Mouse (Mus musculus) forebrain, embryonic 14.5 days (tissue): ENCODE data around the gene Ifitm10. TPM values are rescaled to one million over a fixed set of nuclear protein-coding genes. Genes with fewer than 3 reads are reported as not detected.
"Not testable (repeated sequence)": the region's sequence is repeated elsewhere in the genome, so short reads cannot be mapped to it uniquely, and the experiment has no call there.

Experiments
- ATAC-seq: fragments of 200-750 bp; cut with Nextera tagmentation; 2 replicates; pipeline ENCODE4 v1.8.0; 2017; ENCODE audit warnings: mild to moderate bottlenecking, moderate library complexity
- DNase-seq: peaks from one replicate; pipeline ENCODE4 v3.0.0-alpha.2; 2015; ENCODE audit warnings: low spot score
- H3K27ac ChIP-seq: fragments of 300-500 bp; sonication (generic); 2 replicates; pipeline ENCODE4 v1.5.1; 2014; ENCODE audit warnings: low read depth, mild to moderate bottlenecking, control low read depth, low read length, moderate library complexity
- H3K27me3 ChIP-seq: fragments of 300-500 bp; sonication (generic); replicated peaks from 2 replicates; pipeline ENCODE4 v1.6.1; 2014; ENCODE audit warnings: low read length, control low read depth, mixed read lengths; ENCODE audit not compliant: control insufficient read depth, insufficient read depth
- H3K36me3 ChIP-seq: fragments of 300-500 bp; sonication (generic); 2 replicates; pipeline ENCODE4 v1.6.1; 2014; ENCODE audit warnings: low read length, control low read depth; ENCODE audit not compliant: control insufficient read depth, insufficient read depth
- H3K4me1 ChIP-seq: fragments of 300-500 bp; sonication (generic); 2 replicates; pipeline ENCODE4 v1.6.1; 2014; ENCODE audit warnings: antibody characterized with exemption, low read length, control low read depth; ENCODE audit not compliant: control insufficient read depth, insufficient read depth
- H3K4me2 ChIP-seq: fragments of 300-500 bp; sonication (generic); 2 replicates; pipeline ENCODE4 v1.6.1; 2014; ENCODE audit warnings: mild to moderate bottlenecking, control low read depth, low read length
- H3K4me3 ChIP-seq: fragments of 300-500 bp; sonication (generic); 2 replicates; pipeline ENCODE4 v1.5.1; 2014; ENCODE audit warnings: low read depth, low read length, control low read depth
- H3K9ac ChIP-seq: fragments of 300-500 bp; sonication (generic); 2 replicates; pipeline ENCODE4 v1.6.1; 2014; ENCODE audit warnings: mild to moderate bottlenecking, low read length, control low read depth, moderate library complexity
- H3K9me3 ChIP-seq: fragments of 300-500 bp; sonication (generic); replicated peaks from 2 replicates; pipeline ENCODE4 v1.6.1; 2016; ENCODE audit warnings: low read length, control low read depth, mixed read lengths; ENCODE audit not compliant: control insufficient read depth
- WGBS: fragments of 180-500 bp; shearing (Covaris S2); extraction: QIAGEN DNeasy Blood & Tissue Kit; methylation state at CpG from one replicate; pipeline ENCODE4 v1.1.7; 2014; 5-methylcytosine and 5-hydroxymethylcytosine counted together
- polyA plus RNA-seq: library from polyadenylated mRNA; unstranded; fragments of >200 nt; fragmentation: Nextera tagmentation; extraction: Ambion mirVana; gene quantifications from 2 replicates; pipeline ENCODE4 v1.2.1, GENCODE M21; 2014

The Ifitm10 gene
- polyA plus RNA-seq, 1 experiment from 2014 or later: 1.9 TPM

DNA sequence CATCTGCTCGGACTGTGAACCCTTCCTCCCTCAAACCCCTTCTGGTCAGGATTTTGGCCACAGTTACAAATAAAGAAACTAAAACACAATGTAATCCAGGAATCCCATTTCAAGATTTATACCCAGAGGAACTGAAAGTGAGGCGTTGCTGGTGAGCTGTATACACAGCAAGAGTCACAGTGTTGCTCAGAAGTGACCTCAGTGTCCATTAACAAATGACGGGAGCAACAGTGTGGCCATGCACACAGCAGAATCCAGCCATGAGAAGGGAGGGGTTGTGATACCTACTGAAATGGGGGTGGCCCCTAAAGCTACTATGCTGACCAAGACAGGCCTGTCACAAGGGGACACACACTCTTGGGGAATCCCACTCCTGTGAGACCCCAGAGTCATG lies 31.3 kb downstream of the Ifitm10 start:
- Histone ChIP-seq H3K4me3 (no peak overlapping the region), H3K36me3 (no peaks in the 10 kb centered on the region), H3K27ac (no peak overlapping the region), H3K4me1 (no peaks in the 10 kb centered on the region), H3K4me2 (no peak overlapping the region), H3K9me3 (no peaks in the 10 kb centered on the region), H3K27me3 (no peaks in the 10 kb centered on the region), H3K9ac (no peak overlapping the region)
- 80% methylated on average over 3 of the region's 3 CpGs for WGBS
- ATAC-seq (no peak), DNase-seq (no peak)

DNA sequence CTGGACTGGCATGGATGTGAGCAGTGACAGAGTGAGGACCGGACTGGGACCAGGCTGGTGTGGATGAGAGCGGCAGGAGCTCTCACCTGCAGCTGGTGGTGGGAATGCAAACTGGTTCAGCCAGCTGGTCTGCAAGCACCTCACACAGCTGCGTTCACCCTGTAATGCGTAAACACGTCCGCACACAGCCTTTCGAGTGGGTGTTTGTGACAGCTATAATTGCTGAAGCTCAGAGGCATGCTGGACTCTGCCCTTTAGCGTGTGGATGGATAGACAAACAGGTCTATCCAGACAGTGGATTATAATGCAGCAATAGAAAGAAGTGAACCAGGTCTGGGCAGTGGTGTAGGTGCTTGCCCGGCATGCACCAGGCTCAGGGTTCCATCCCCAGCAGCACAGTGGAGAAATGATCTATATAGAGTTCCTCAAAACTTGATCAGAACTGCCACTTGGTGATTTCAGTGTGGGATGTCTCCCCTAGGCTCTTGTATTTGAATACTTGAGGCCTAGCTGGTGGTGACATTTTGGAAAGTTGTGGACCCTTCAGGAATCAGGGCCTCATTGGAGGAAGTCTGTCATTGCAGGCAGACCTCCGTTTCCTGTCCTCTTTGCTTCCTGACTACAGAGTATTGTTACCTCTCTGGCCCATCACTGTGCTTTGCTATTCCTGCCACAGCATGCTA lies 31.8 kb downstream of the Ifitm10 start:
- DNase-seq (no peak), ATAC-seq (no peak)
- Histone ChIP-seq H3K4me1 (no peaks in the 10 kb centered on the region), H3K4me2 (no peak overlapping the region), H3K36me3 (no peaks in the 10 kb centered on the region), H3K4me3 (no peak overlapping the region), H3K27me3 (no peaks in the 10 kb centered on the region), H3K9ac (no peak overlapping the region), H3K9me3 (no peaks in the 10 kb centered on the region), H3K27ac (no peak overlapping the region)
- WGBS: 82% methylated on average over 10 of the region's 10 CpGs

DNA sequence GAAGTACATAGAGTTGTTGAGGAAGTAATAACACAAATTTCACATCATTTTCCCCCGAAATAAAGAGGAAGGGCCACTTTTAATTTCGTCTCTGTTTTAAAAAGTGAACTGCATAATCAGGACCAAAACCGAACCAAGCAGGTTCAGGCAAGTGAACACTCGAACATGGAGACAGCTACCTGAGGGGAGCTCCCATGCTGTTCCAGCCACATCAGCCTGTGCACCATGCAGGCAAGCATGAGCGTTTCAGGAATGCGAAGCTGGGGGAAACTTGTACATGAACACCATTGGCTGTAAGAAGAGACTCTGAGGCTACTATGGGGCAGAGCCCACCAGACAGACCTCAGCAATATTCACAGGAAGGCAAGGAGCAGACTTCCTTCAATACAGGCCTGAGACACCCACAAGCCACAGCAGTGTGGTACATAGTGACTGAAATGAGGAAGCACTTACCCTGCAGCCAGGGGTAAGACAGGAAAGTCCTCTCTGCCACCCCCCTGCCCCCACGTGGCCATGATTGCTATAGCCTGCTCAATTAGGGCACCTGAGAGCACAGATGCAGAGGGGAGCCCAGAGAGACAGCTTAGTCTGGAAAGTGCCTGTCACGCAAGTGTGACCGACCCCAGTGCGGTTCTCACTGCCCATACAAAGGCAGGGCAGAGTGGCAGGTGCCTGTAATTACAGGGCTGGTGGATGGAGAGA lies 33.1 kb downstream of the Ifitm10 start:
- no peaks in the 10 kb centered on the region for H3K4me1 ChIP-seq
- H3K4me3 ChIP-seq: no peak overlapping the region
- H3K27ac ChIP-seq: no peak overlapping the region
- H3K9me3 ChIP-seq: no peaks in the 10 kb centered on the region
- no peak overlapping the region for H3K4me2 ChIP-seq
- no peak for DNase-seq
- no peak for ATAC-seq
- 59% methylated on average over 10 of the region's 10 CpGs for WGBS
- no peak overlapping the region for H3K9ac ChIP-seq
- H3K27me3 ChIP-seq: no peaks in the 10 kb centered on the region
- no peaks in the 10 kb centered on the region for H3K36me3 ChIP-seq

- Histone ChIP-seq H3K9ac (no peak overlapping the region), H3K4me3 (no peak overlapping the region), H3K9me3 (no peaks in the 10 kb centered on the region), H3K27me3 (no peaks in the 10 kb centered on the region), H3K27ac (no peak overlapping the region), H3K4me2 (no peak overlapping the region), H3K36me3 (no peaks in the 10 kb centered on the region), H3K4me1 (no peaks in the 10 kb centered on the region)
- 64% methylated on average over 8 of the region's 8 CpGs for WGBS
- DNase-seq (peak; percentile 29), ATAC-seq (no peak)
These were observed 38.4 kb downstream of the Ifitm10 start for GRCm38 (mm10) chr7:142335151-142335550.

GRCm38 (mm10) chr7:142334246-142334645 lies 39.3 kb downstream of the Ifitm10 start:
- Histone ChIP-seq H3K4me2 (no peak overlapping the region), H3K27me3 (no peaks in the 10 kb centered on the region), H3K9me3 (no peaks in the 10 kb centered on the region), H3K9ac (no peak overlapping the region), H3K4me3 (no peak overlapping the region), H3K36me3 (no peaks in the 10 kb centered on the region), H3K27ac (no peak overlapping the region), H3K4me1 (no peaks in the 10 kb centered on the region)
- ATAC-seq: peak; percentile 84
- WGBS: 6% methylated on average over 3 of the region's 3 CpGs
- DNase-seq: peak; percentile 95

- not testable (repeated sequence) for H3K4me3 ChIP-seq, H3K9me3 ChIP-seq, H3K27me3 ChIP-seq, H3K36me3 ChIP-seq, ATAC-seq, H3K9ac ChIP-seq, H3K4me2 ChIP-seq, H3K4me1 ChIP-seq, H3K27ac ChIP-seq, DNase-seq
- WGBS: 57% methylated on average over 3 of the region's 9 CpGs
These were observed 40.8 kb downstream of the Ifitm10 start for GRCm38 (mm10) chr7:142332741-142333140.

DNA sequence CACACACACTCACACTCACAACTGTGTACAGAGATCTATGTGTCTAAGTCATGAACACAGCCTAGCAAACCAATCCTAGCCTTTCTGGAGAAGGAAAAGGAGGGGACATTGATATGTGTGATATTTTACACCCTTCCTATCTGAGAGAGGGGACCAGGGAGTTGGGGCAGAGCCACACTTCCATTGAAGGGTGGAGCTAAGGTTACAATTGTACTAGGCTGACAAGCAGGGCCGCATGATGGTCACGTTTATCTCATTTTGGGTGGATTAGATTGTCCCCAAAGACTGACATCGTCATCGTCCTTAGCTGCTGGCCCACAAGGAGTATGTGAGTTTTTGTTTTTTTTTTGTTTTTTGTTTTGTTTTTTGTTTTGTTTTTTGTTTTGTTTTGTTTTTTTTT lies 42.3 kb downstream of the Ifitm10 start:
- Histone ChIP-seq H3K9ac (no peak overlapping the region), H3K36me3 (no peaks in the 10 kb centered on the region), H3K4me2 (no peak overlapping the region), H3K4me1 (no peaks in the 10 kb centered on the region), H3K27ac (no peak overlapping the region), H3K9me3 (no peaks in the 10 kb centered on the region), H3K27me3 (no peaks in the 10 kb centered on the region), H3K4me3 (no peak overlapping the region)
- no peak for ATAC-seq
- no peak for DNase-seq
- 85% methylated on average over 4 of the region's 4 CpGs for WGBS

DNA sequence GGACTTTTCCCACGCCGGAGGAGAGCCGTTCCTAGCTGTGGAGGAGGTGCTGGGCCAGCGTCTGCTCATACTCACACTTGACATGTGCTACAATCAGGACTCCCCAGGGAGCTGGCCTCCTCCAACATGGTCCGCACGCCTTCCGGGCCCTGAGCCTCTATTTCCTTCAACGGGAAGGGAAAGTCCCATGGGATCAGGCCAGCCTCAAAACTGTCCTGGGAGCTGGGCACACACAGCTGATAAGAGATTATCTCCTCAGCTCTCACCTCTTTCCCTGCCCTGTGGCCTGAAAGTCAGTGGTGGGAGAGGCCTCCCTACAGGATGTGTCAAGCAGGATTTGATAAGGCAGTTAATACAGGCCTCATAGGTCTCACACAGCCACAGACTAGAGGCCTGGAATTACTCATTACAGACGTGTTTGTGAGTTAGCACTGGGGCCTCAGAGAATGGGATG lies 43.3 kb downstream of the Ifitm10 start:
- Histone ChIP-seq H3K4me2 (no peak overlapping the region), H3K27me3 (no peaks in the 10 kb centered on the region), H3K27ac (no peak overlapping the region), H3K9ac (no peak overlapping the region), H3K4me3 (no peak overlapping the region), H3K4me1 (no peaks in the 10 kb centered on the region), H3K9me3 (no peaks in the 10 kb centered on the region), H3K36me3 (no peaks in the 10 kb centered on the region)
- WGBS: 89% methylated on average over 9 of the region's 9 CpGs
- ATAC-seq (no peak), DNase-seq (no peak)

DNA sequence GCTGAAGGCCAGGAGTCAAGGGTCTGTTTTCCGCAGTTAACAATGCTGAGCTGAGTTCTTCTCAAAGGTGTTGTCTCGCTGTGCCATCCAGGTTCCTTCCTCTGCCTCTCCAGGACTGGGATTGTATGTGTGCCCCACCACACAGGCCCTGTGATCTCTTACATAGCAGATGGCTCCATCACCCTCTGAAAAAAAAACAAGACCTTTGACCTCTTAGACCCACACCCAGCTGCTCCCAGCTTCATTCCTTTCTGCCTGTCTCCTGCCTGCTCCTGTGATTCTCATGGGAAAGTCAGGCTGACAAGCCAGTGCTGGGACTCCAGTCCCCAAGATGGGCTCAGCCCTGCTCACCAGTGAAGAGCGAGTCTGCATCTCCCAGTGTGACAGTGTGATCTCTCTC lies 45.0 kb downstream of the Ifitm10 start:
- H3K9me3 ChIP-seq: no peaks in the 10 kb centered on the region
- WGBS: 75% methylated on average over 3 of the region's 3 CpGs
- H3K27me3 ChIP-seq: no peaks in the 10 kb centered on the region
- H3K36me3 ChIP-seq: no peaks in the 10 kb centered on the region
- DNase-seq (no peak), ATAC-seq (no peak)
- H3K9ac ChIP-seq: no peak overlapping the region
- H3K27ac ChIP-seq: no peak overlapping the region
- no peak overlapping the region for H3K4me3 ChIP-seq
- H3K4me2 ChIP-seq: no peak overlapping the region
- H3K4me1 ChIP-seq: no peaks in the 10 kb centered on the region
